Mouse (Mus musculus): ENCODE results near the gene Cdk20. TPM values are rescaled to one million over a fixed set of nuclear protein-coding genes. Genes with fewer than 3 reads are reported as not detected.

The Cdk20 gene
- total and polyA plus RNA-seq, 3 experiments = 0.21 to 2.2 (median 1.5) TPM

GRCm38 (mm10) chr13:64402006-64402405 is 30.1 kb upstream of the Cdk20 start:
- no peak for DNase-seq (ENCODE audit: extremely low read depth)
- Histone ChIP-seq H3K27ac (ENCODE audit: insufficient read depth, low read depth) (no peak overlapping the region), H3K9ac (ENCODE audit: insufficient read depth, low read depth) (no peak overlapping the region), H3K4me2 (ENCODE audit: insufficient read depth, low read depth, poor library complexity, severe bottlenecking) (no peak overlapping the region), H3K27me3 (replicated peaks) (no peaks in the 10 kb centered on the region), H3K9me3 (replicated peaks; ENCODE audit: low read length) (no peaks in the 10 kb centered on the region), H3K36me3 (replicated peaks in 1 of 2; ENCODE audit: control insufficient read depth in 1 of 2, insufficient read depth in 1 of 2, low read length in 1 of 2) (no peaks in the 10 kb centered on the region), H3K79me2 (replicated peaks; ENCODE audit: control insufficient read depth, extremely low read depth, insufficient read depth, poor library complexity, severe bottlenecking) (no peaks in the 10 kb centered on the region), H3K4me1 (ENCODE audit: control insufficient read depth in 1 of 2, insufficient read depth in 2 of 2) (peaks cover 0 to 13% of the 10 kb centered on the region in 2 experiments; a peak in 2 of 4 replicates), H3K4me3 (replicated peaks in 1 of 3; ENCODE audit: low read depth in 2 of 3, low read length in 2 of 3, poor library complexity in 1 of 3) (no peak overlapping the region)
- TF ChIP-seq USF1 (IDR thresholded peaks at IDR 0.05; ENCODE audit: low read depth, low read length) (no peak), CHD2 (IDR thresholded peaks at IDR 0.05; ENCODE audit: low read length) (no peak), RCOR1 (conservative IDR thresholded peaks at IDR 0.05; ENCODE audit: low read depth, low read length) (no peak), MAFK (IDR thresholded peaks at IDR 0.05; ENCODE audit: insufficient replicate concordance, low read length) (no peak), BHLHE40 (IDR thresholded peaks at IDR 0.05; ENCODE audit: low read depth, low read length) (no peak), HCFC1 (IDR thresholded peaks at IDR 0.05; ENCODE audit: low read depth, low read length) (no peak)
- in situ Hi-C loops (cut with MboI; ENCODE audit: low pct_ligation_motif_present, low pct_unique_long_range_greater_than_20kb, low sequenced_read_pairs) = no loop called here
- dilution Hi-C loops (cut with MboI; ENCODE audit: extremely low pct_ligation_motif_present, extremely low pct_unique_long_range_greater_than_20kb, low sequenced_read_pairs) = no loop called here

GRCm38 (mm10) chr13:64402504-64402949 is 29.6 kb upstream of the Cdk20 start:
- peaks cover 0 to 14% of the 10 kb centered on the region in 2 experiments; a peak in 2 of 4 replicates for H3K4me1 ChIP-seq (ENCODE audit: control insufficient read depth in 1 of 2, insufficient read depth in 2 of 2)
- no peaks in the 10 kb centered on the region for H3K27me3 ChIP-seq (replicated peaks)
- no peaks in the 10 kb centered on the region for H3K9me3 ChIP-seq (replicated peaks; ENCODE audit: low read length)
- dilution Hi-C loops (cut with MboI; ENCODE audit: extremely low pct_ligation_motif_present, extremely low pct_unique_long_range_greater_than_20kb, low sequenced_read_pairs) = no loop called here
- no peak overlapping the region for H3K4me2 ChIP-seq (ENCODE audit: insufficient read depth, low read depth, poor library complexity, severe bottlenecking)
- no peaks in the 10 kb centered on the region for H3K79me2 ChIP-seq (replicated peaks; ENCODE audit: control insufficient read depth, extremely low read depth, insufficient read depth, poor library complexity, severe bottlenecking)
- no peak overlapping the region for H3K4me3 ChIP-seq (replicated peaks in 1 of 3; ENCODE audit: low read depth in 2 of 3, low read length in 2 of 3, poor library complexity in 1 of 3)
- TF ChIP-seq CHD2 (IDR thresholded peaks at IDR 0.05; ENCODE audit: low read length) (no peak), JUND (conservative IDR thresholded peaks at IDR 0.05; ENCODE audit: low read depth, low read length) (no peak), SIN3A (IDR thresholded peaks at IDR 0.05; ENCODE audit: low read length) (no peak), SMC3 (IDR thresholded peaks at IDR 0.05; ENCODE audit: low read depth, low read length) (no peak), USF2 (conservative IDR thresholded peaks at IDR 0.05; ENCODE audit: low read depth, low read length) (no peak), TBP (conservative IDR thresholded peaks at IDR 0.05; ENCODE audit: low read depth, low read length) (no peak), MYC (IDR thresholded peaks at IDR 0.05; ENCODE audit: low read depth, low read length) (no peak), MEF2A (IDR thresholded peaks at IDR 0.05; ENCODE audit: borderline replicate concordance, low read depth, low read length) (no peak), MAX (IDR thresholded peaks at IDR 0.05; ENCODE audit: low read length) (no peak), IRF4 (IDR thresholded peaks at IDR 0.05; ENCODE audit: low read depth, low read length) (no peak), MXI1 (IDR thresholded peaks at IDR 0.05; ENCODE audit: low read depth, low read length) (no peak), EP300 (IDR thresholded peaks at IDR 0.05; ENCODE audit: low read length) (no peak), GABPA (IDR thresholded peaks at IDR 0.05; ENCODE audit: insufficient replicate concordance, low read depth, low read length) (no peak)
- in situ Hi-C loops (cut with MboI; ENCODE audit: low pct_ligation_motif_present, low pct_unique_long_range_greater_than_20kb, low sequenced_read_pairs) = no loop called here
- H3K36me3 ChIP-seq (replicated peaks in 1 of 2; ENCODE audit: control insufficient read depth in 1 of 2, insufficient read depth in 1 of 2, low read length in 1 of 2) = no peaks in the 10 kb centered on the region
- H3K27ac ChIP-seq (ENCODE audit: insufficient read depth, low read depth) = no peak overlapping the region
- no peak for DNase-seq (ENCODE audit: extremely low read depth)
- no peak overlapping the region for H3K9ac ChIP-seq (ENCODE audit: insufficient read depth, low read depth)
